Mouse (Mus musculus): ENCODE results near the gene Glrx5.

DNA sequence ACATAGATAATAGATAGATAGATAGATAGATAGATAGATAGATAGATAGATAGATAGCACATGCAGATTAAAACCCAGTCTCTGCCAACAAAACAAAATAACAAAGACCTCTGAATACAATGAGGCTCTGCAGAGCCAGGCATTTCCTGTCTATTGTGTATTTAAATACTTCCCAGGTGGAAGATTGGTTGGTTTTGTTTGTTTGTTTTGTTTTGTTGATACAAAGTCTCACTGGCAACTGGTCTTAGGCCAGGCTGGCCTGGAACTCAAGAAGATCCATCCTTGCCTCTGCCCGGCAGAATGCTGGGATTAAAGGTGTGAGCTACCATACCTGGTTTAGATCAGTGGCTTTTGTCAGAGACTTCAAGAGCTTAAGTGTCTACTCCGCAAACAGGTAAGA, 44.7 kb downstream of the Glrx5 start:
- TF ChIP-seq CTCF (IDR thresholded peaks at IDR 0.05; ENCODE audit: control insufficient read depth, insufficient read depth, insufficient read length), result no peak
- no peak for TF ChIP-seq FOSL1 (IDR thresholded peaks at IDR 0.05; ENCODE audit: insufficient read depth, low read length, poor library complexity, severe bottlenecking)
